Mouse (Mus musculus) layer of hippocampus, postnatal 10 days (tissue): ENCODE data around the gene Mad2l2. TPM values are rescaled to one million over a fixed set of nuclear protein-coding genes. Genes with fewer than 3 reads are reported as not detected.
"Not testable (repeated sequence)": the region's sequence is repeated elsewhere in the genome, so short reads cannot be mapped to it uniquely, and the experiment has no call there.

Experiments used
- DNase-seq, 2 experiments: peaks; one replicate each; pipeline ENCODE4 v3.0.0; 2021; ENCODE audit warnings: low spot score in 2 of 2
- total RNA-seq, 2 experiments: library from RNA; stranded (reverse); gene quantifications; 2 replicates each; pipeline ENCODE4 v1.2.3; 2021

The Mad2l2 gene
- total RNA-seq, 2 experiments from 2014 or later: 24.1 to 26.5 TPM

DNA sequence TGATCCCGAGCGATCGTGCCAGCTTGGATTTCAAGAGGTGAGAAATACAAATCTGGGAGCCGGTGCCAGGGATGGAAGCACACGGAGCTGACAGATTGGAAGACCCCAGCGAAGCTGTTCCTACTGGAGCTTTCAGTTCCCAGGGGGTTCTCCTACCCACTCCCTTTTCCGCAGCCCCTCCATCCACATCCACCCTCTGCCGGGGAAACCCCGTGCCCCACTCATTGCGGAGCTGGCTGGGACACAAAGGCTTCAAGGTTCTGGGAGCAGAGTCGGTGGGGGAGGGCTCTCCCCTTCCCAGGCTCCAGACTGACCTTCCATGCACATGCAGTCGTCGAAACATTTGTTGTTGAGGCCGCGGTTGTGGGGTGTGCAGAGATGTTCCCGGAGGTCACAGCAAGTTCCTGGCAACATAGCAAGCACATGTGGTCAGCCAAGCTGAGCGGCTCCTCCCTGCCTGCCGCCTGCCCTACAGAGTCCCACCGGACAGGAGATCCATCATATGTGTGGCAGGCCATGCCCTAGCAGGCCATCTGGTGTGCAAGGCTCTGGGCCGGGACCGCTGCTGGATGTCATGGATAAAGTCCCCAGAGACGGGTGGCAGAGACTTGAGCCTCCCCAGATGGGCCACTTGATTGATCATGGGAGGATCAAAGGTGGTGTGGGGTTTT, 22.4 kb upstream of the Mad2l2 start:
- peak; percentile 52 to 60 for DNase-seq

DNA sequence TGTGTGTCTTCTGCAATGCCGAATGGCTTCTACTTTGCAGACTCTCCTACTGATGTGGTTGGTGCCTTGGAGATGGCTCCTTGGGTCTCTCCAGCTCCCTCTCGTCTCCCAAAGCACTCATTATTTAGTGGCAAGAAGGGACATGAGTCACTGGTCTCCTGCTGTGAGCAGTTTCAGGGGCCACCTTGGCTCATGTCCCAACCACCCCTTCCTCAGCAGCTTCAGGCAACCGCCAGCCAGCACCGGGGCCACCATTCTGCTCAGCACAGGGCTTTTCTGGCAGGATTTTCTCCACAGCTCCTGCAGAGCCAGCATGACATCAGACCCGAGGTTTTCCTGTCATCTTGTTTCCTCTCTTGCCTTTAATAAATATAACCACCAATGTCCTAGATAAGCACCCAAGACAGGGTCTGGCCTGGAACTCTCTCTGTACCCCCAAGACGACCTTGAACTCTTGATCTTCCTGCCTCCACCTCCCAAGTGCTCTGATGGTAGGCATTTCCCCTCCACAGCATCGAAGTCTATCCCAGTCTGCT, 21.6 kb upstream of the Mad2l2 start:
- peak in 1 of 2 experiments; percentile 42 for DNase-seq

DNA sequence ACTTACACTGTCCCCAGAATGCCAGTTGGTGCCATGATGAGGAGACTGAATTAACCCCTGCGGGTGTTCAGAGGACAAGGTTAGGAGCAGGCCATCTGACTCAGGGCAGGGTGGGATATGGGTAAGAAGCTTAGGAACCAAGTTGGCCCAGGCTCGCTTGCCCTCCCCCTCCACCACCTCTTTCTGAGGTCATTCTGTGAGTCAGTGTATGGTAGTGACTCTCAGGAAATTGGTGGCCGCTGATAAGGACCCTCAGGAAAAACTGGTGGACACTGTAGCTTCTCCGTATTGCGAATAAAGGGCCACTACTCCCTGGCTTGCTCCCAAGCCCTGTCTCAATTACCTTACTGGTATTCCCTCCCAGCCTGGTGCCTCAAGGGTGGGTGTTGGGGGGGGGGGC, 21.0 kb upstream of the Mad2l2 start:
- no peak for DNase-seq

DNA sequence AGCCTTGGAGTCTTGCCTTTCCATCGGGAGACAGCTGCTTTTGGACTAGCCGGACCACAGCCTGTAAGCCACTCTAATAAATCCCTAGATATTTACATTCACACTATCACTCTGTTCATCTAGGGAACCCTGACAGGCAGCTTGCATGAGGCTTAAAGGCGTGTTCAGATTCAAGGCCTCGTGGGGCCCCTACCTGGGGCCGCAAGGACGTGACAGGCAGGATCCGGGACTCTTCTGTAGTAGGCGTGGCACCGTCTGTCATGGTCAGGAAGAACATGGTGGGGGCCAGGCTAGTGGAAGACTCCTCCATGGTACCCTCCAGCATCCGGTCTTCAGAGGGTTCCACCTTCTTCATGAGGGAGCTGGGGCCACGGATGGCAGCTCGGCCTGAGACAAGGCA, 17.7 kb upstream of the Mad2l2 start:
- DNase-seq: no peak

DNA sequence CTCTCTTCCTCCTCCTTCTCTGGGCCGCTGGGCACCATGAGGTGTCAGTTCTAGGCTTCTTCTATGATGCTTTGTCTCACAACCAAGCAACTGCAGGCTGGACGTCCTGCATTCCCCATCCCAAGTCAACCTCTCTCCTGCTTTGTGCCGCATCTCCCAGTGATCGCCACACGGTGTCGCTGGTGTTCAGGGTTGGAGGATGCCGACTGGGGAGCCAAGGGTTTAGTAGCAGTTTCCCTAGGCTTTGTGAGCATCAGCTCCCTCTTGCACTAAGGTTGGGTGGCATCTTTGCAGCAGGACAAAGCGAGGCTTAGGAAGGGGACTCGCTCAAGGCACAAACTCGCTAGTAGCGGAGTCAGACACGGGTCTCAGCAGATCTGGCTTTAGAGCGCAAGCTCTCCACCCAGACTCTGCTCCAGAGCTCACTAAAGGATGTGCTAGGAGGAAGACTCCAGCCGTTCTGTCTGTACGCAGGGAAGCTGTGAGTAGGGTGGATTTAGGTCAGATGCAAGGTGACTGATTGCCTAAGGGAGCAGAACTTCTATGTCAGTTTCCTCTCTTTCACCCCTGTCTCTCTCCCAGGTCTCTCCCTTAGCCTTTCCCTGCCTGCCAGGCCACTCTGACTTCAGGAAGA, 15.3 kb upstream of the Mad2l2 start:
- DNase-seq: peak; percentile 94

DNA sequence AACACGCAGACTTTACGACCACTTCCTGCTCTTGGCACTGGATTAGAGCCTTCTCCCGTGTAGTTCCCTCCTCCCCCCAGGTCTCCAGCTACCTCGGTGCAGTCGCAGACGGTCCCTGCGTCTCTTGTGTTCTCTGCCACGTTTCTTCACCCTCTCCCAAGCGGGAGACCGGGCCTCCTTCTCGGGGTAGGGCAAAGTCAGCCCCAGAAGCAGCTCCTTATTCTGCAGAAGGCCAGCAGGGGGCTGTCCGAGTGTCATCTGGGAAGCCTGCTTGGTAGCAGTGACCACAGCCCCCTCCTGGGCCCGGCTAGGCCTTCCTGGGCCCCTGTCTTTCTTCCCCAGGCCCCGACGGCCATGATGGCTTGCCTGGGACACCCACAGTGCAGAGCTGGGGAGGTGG, 14.7 kb upstream of the Mad2l2 start:
- DNase-seq: peak; percentile 40 to 49

DNA sequence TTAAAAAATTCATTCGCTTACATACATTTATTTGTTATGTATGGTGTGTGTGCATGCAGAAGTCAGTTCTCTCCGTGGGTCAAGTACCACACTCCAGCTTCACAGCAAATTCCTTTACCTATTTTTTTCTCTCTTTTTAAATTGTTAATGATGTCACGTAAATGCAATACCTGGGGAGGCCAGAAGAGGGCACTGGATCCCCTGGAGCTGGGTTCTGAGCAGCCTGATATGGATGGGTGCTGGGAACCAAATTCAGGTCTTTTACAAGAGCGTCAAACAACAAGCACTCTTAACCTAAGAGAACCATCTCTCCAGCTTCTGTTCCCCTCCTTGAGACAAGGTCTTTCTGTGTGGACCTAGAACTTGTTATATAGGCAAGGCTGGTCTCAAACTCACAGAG, 13.5 kb upstream of the Mad2l2 start:
- DNase-seq: no peak

DNA sequence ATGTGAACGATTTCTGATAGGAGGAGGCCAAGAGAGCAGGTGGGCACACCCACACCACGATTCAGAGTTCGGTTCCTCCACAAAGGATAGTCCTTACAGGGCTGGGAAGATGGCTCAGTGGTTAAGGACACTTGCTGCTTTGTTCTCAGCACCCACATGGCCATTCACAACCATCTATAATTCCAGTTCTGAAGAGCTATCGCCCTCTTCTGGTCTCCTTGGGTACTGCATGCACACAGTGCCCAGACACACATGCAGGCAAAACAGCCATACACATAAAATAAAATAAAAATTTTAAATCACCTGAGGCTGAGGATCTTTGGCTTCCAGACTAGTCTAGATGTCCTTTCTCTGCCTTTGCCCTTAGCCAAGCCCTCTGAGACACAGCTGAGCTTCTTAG, 12.8 kb upstream of the Mad2l2 start:
- no peak for DNase-seq

DNA sequence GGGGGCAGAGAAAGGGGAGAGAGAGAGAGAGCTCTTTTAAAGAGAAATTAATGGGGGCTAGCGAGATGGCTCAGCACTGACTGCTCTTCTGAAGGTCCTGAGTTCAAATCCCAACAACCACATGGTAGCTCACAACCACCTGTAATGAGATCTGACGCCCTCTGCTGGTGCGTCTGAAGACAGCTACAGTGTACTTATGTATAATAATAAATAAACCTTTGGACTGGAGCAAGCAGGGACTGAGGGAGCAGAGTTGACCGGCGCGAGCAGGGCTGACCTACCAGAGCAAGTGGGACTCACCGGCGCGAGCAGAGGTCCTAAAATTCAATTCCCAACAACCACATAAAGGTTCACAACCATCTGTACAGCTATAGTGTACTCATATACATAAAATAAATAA, 10.6 kb upstream of the Mad2l2 start:
- DNase-seq: not testable (repeated sequence)

DNA sequence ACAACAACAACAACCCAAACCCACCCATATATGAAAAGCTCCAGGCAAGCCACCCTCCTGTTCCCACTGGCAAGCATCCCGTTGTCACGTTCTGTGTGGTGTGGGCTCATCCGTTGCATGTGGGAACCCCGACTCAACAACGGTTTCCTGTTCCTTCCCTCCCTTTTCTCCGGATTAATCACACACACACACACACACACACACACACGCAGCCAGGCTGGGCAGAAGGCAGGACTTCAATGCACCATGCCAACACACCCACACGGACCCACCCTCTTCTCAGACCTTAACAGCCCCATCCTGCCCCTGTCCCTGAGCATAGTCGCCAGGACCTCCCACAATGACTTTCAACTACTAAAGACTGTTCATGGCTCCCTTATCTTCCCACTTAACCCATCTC, 9.6 kb upstream of the Mad2l2 start:
- peak in 1 of 2 experiments; percentile 16 for DNase-seq

DNA sequence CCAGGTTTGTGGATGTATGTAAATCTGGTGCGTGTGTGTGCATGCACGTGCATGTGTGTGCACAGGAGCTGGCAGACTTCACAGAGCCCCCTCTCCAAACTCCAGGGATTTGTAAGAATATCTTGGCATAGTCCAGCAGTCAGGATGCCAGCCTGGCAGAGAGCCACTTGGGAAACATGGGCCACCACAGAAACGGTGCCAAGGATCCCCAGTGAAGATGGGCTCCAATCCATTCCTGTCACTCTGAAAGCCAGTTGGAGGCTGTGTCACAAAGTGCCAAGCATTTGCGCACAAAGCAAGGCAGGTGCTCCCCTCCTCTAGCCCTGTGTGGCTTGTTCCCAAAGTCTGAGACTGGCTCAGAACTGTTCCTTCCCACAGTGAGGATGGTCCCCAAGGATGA, 8.8 kb upstream of the Mad2l2 start:
- DNase-seq: peak; percentile 94

DNA sequence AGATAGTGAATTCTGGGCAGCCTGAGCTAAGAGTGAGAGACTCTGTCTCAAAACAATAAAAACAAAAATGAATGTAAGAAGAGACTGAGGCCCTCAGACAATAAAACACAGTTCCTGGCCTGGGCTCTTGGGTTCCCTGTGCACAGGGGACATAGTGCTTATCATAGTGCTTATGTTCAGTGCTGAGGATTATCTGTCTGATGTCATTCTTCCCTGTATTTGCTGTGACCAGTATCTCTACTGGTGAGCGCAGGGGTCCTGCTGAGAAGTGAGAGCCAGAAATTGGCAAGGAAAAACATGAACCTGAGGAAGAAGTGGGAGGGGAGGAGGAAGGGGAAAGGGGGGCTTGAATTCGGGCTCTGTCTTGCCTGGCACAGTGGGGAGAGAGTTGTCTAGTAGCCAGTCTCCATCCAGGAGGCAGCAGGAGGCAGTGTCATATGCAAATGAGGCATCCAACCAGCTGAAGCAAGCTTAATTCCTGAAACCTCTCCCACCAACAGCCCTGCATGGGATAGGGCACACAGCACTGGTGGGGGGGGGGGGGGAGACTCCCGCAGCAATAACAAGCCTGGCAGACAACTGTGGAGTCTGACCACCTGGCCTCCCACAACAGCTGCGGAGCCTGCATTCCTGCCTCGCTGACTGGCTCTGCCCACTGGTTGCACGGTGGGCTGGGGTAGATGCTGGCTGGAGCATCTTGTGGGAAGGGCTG, 8.0 kb upstream of the Mad2l2 start:
- DNase-seq: no peak

DNA sequence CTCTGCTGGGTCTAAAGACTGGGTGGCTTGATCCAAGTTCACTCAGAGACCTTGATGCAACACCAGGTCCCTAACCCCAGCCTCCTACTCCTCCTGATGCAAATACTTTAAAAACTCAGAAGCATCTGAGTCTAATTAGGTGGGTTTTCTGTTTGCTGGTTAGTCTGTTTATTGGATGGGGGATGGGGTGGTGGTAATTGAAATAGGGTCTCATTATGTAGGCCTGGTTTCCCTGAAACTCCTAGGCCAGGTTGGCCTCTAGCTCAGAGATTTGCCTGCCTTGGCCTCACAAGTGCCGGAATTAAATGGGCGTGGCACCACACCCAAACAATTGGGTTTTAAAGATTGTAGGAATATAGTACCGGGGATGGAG, 7.5 kb upstream of the Mad2l2 start:
- DNase-seq: no peak

DNA sequence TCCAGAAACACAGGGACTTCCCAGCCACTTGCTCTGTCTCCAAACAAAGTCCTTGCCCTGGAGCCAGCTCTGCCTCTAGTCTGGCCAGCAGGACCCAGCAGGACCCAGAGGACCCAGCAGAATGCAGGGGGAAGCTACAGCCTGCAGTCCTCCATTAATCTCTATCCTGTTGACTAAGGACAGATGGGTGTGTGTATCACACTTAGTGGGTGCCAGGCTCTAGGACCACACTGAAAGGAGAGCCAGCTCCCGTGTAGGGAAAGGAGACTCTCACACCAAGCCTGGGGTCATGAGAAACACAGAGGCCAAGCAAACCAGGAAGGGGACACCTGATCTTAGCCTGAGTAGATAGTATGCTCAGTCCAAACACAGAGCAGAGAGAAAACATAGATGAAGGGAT, 1.9 kb upstream of the Mad2l2 start:
- no peak for DNase-seq

DNA sequence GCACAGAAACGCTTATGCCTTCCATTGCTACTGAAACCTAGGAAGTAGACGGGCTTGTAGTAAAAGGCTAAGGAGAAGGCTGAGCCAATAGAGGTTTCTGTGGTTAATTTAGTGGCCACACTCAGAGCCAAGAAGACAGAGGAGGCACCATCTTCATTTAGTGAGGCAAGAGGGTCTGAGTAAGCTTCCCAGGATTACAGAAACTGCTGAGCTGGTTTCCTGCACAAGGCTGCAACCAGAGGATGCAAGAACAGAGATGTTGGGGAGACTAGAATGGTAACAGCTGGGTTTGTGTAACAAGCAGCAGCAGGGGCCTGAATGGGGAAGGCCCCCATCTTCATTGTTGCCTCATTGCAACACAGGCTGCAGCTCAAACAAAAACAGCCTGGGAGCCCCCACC, 1.5 kb upstream of the Mad2l2 start:
- no peak for DNase-seq

DNA sequence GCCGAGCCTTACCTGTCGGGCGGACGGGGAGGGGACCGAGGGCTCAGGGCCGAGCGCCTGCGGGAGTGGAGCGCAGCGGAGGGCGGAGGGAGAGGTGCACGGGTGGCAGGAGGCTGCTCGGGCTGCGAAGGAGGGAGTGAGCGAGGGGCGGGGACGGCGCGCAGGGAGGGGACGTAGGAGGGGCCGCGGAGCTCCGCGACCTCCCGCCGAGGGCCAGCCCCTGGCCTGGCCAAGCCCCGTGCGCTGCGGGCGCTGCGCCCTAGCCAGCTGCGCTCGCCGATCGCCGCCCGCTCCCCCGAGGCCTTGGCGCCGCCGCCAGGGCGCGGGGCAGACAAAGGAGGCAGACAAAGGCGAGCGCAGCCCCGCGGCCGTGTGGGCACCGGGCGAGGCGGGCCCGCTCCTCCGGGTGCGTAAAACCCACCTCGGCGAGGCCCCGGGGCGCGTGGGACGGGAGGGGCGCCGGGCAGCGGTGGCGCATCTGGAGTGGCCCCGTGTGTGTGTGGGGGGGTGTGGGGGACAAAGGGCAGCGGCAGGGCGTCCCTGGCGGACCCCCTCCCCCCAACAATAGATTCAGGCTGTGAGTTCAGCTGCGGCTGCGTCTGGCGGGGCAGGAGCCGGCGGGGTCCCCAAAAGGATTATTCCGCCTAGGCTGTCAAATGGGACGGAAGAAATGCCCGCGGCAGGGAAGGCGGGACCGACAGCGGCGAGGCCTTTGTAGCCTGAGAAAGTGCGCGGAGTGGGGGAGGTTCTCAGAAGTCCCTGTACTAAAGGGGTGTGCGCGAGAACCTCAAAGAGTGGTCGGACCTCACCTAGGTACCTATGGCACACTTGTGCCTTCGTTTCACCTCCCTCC, 603 bp downstream of the Mad2l2 start, which contains the start of gene Draxin:
Gene Draxin, minus strand, starts transcription at position 138 of the 853 bp plus-strand sequence.
- DNase-seq: peak; percentile 48 to 69

DNA sequence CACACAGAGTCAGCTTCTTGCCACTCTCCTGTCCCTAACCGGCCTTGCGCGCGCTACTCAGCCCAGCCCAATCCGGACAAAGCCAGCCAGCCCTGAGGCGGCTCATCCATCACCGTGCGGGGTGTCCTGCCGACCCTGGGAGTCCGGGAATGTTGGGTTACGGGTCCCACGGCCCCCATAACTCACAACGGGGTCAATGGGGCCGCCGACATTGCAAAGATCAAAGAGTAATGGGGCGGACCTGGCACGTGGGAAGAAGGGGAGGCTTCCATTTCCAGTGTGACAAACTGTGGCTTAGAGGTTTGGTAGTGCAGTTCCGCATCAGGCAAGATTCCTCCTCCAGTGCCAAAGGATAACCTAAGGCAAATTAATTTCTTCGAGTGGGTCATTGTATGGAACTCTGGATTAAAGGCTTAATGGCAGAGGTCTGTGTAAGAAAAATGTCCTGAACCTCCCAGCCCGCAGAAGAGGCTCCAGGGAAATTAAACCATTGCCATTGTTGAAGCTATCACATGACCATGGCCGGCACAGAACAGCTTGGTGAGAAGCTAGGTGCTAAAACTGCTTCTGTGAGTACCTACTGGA, 1.4 kb downstream of the Mad2l2 start:
- no peak for DNase-seq

DNA sequence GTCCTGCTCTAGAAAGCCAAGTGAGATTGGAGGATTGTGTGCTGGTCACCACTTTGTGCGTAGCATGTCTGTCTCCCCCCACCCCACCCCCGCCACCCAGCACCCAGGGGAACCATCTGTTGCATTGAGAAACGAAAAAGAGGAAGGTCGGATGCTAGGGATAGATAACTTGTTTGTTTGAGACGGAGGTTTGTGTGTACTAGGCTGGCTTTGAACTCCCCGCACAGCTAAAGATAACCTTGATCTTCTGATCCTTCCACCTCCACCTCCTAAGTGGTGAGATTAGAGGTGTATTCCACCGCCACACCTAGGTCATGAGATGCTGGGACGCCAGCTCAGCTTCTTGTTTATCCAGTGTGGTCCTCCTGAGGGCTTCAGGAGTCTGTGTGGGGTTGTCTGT, 4.8 kb downstream of the Mad2l2 start:
- no peak for DNase-seq

DNA sequence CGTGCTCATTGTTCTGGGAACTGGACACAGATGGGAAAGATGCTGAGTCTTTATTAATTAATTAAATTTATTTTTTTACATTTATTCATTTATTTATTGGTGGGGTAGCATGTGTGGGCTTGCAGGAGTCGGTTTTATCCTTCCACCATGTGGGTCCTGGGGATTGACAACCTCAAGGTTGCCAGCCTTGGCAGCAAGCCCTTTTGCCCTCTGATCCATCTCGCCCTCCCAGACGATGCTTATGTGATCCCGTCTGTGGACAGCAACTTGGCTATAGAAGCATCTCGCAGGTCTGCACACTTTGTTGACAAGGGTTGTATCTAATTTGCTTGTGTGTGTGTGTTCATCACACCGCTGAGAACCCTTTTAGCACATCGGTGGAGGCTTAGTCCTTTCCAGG, 7.3 kb downstream of the Mad2l2 start:
- DNase-seq: no peak

DNA sequence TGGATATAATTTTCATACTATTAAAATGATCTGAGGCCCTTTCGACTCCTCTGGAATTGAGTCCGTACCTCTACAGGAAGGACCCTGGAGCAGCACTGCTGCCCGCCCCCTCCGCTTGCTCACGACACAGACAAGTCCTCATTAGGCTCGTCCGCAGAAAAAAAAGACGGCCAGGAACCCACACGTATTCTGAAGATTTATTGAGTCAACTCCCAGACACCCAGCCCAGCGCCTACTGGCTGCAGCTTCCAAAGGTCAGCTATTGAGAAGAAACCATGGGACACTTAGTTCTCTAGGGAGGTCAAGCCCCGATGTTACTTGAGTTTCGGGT, 9.5 kb downstream of the Mad2l2 start:
- no peak for DNase-seq
